In the genomic region with DNA sequence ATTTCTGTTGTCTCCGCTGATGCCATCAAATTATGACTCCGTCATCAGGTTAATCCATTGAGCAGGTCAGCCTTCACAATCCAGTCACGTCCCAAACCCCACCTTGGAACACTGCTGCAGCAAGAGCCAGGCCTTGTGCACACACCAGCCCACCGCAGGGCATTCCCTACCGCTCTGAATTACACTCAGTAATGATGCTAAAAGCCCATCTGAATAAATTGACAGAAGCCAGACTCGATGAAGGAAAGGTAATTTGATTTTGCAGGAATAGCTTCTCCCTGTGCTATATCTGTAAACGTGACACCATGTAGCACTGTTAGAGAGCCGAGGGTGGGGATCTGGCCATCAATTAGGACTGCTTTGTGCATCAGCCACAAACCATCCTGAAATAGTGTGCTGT, we compare ENCODE assay signal across 22 mouse cellular contexts. TPM values are rescaled to one million over a fixed set of nuclear protein-coding genes. Genes with fewer than 3 reads are reported as not detected.
DNase-seq lines count a peak whose midpoint lies in the region; ATAC-seq lines count a peak whose summit lies in the region.
"Had no signal": no experiment of that assay in that cellular context is flagged by ENCODE, and none has a peak within 500 bp of the region (broad histone marks: within the 10 kb centered on the region; RNA-seq: fewer than 3 reads in every experiment).

No protein-coding gene starts in this region.

- WGBS in embryonic facial prominence, embryonic 14.5 days = 91% methylated on average over 8 of the region's 8 CpGs
- 91% methylated on average over 8 of the region's 8 CpGs for WGBS in embryonic facial prominence, embryonic 10.5 days
- 94% methylated on average over 8 of the region's 8 CpGs for WGBS in forebrain, embryonic 11.5 days

- no peak overlapping the region for H3K4me3 ChIP-seq in embryonic facial prominence, embryonic 14.5 days (ENCODE audit: low read depth, low read length)
- H3K4me3 ChIP-seq in embryonic facial prominence, embryonic 10.5 days = no peak overlapping the region
- H3K4me3 ChIP-seq in forebrain, embryonic 11.5 days (ENCODE audit: low read depth, low read length) = no peak overlapping the region

- H3K4me1 ChIP-seq in embryonic facial prominence, embryonic 14.5 days (ENCODE audit: control insufficient read depth, insufficient read depth, low read length) = no peaks in the 10 kb centered on the region
- no peaks in the 10 kb centered on the region for H3K4me1 ChIP-seq in embryonic facial prominence, embryonic 10.5 days
- H3K4me1 ChIP-seq in forebrain, embryonic 11.5 days (replicated peaks; ENCODE audit: control insufficient read depth, insufficient read depth, low read length) = no peaks in the 10 kb centered on the region

- H3K27me3 ChIP-seq in embryonic facial prominence, embryonic 14.5 days (replicated peaks; ENCODE audit: control insufficient read depth, insufficient read depth, low read length) = no peaks in the 10 kb centered on the region
- H3K27me3 ChIP-seq in embryonic facial prominence, embryonic 10.5 days (replicated peaks; ENCODE audit: low read depth, poor library complexity, severe bottlenecking) = no peaks in the 10 kb centered on the region
- no peaks in the 10 kb centered on the region for H3K27me3 ChIP-seq in forebrain, embryonic 11.5 days (ENCODE audit: control insufficient read depth, insufficient read depth, low read length)
- H3K27me3 ChIP-seq: CH12.LX, Patski had no signal

- H3K27ac ChIP-seq in embryonic facial prominence, embryonic 14.5 days (replicated peaks; ENCODE audit: low read depth, low read length) = no peak overlapping the region
- H3K27ac ChIP-seq in embryonic facial prominence, embryonic 10.5 days (replicated peaks) = no peak overlapping the region
- H3K27ac ChIP-seq in forebrain, embryonic 11.5 days (ENCODE audit: low read depth, low read length) = no peak overlapping the region

- H3K4me2 ChIP-seq in embryonic facial prominence, embryonic 14.5 days (ENCODE audit: low read depth, low read length) = no peak overlapping the region
- H3K4me2 ChIP-seq in forebrain, embryonic 11.5 days (ENCODE audit: low read depth, low read length, severe bottlenecking) = no peak overlapping the region

- DNase-seq in embryonic facial prominence, embryonic 14.5 days (ENCODE audit: low spot score) = no peak
- DNase-seq in embryonic facial prominence, embryonic 10.5 days (ENCODE audit: low spot score) = no peak
- peak; percentile 1 for DNase-seq in urinary bladder, postnatal 25 days (ENCODE audit: low spot score)
- no peak for DNase-seq in urinary bladder, postnatal 4 days (ENCODE audit: low spot score in 2 of 2)
- peak; percentile 85 for DNase-seq in MN1 (ENCODE audit: low spot score)
- no peak for DNase-seq in forebrain, embryonic 11.5 days (ENCODE audit: low spot score)
- DNase-seq: adrenal gland, adult 2 months; adrenal gland, adult 8-10 months; adrenal gland, postnatal 10 days; adrenal gland, postnatal 14 days; adrenal gland, postnatal 25 days; adrenal gland, postnatal 36 days; B cell, adult 2 months; cerebellum, adult 11 months; cerebellum, adult 11-12 months; cerebellum, adult 18-20 months; cerebellum, adult 2 months had no signal

- no peaks in the 10 kb centered on the region for H3K9me3 ChIP-seq in embryonic facial prominence, embryonic 14.5 days (ENCODE audit: control insufficient read depth, low read length)
- no peaks in the 10 kb centered on the region for H3K9me3 ChIP-seq in embryonic facial prominence, embryonic 10.5 days
- no peaks in the 10 kb centered on the region for H3K9me3 ChIP-seq in forebrain, embryonic 11.5 days (ENCODE audit: control insufficient read depth, low read length)
- H3K9me3 ChIP-seq: G1E had no signal

- H3K36me3 ChIP-seq in embryonic facial prominence, embryonic 14.5 days (ENCODE audit: control insufficient read depth, insufficient read depth, low read length) = peaks cover 66% of the 10 kb centered on the region
- H3K36me3 ChIP-seq in embryonic facial prominence, embryonic 10.5 days (replicated peaks) = peaks cover 92% of the 10 kb centered on the region
- no peaks in the 10 kb centered on the region; the same call in 1 of the 2 replicates for H3K36me3 ChIP-seq in forebrain, embryonic 11.5 days (ENCODE audit: control insufficient read depth, insufficient read depth, low read length)

- H3K9ac ChIP-seq in embryonic facial prominence, embryonic 14.5 days (ENCODE audit: low read depth, low read length) = no peak overlapping the region
- no peak overlapping the region for H3K9ac ChIP-seq in forebrain, embryonic 11.5 days (ENCODE audit: low read length)

- ATAC-seq in embryonic facial prominence, embryonic 14.5 days (ENCODE audit: low read depth) = 0 out of 2 replicates have a peak, but pooled peaks have one; percentile 5
- ATAC-seq in forebrain, embryonic 11.5 days (replicated peaks; ENCODE audit: low FRiP score) = no peak
- ATAC-seq: activated CD4-positive, CD25-positive, alpha-beta regulatory T cell, adult 4 months; CD4-positive, CD25-positive, alpha-beta regulatory T cell, adult 4 months; Patski had no signal

RNA-seq across cellular contexts. Expression of a gene that starts 13.6 kb away (rescaled TPM):
- 50.7 and 61.9 TPM in 2 replicates for polyA plus RNA-seq in embryonic facial prominence, embryonic 14.5 days (2014; fragmentation: Nextera tagmentation; extraction: Ambion mirVana)
- 74.0 and 81.3 TPM in 2 replicates for polyA plus RNA-seq in embryonic facial prominence, embryonic 10.5 days (2016; fragmentation: Nextera tagmentation; extraction: Ambion mirVana)
- polyA plus RNA-seq in forebrain, embryonic 11.5 days (2014; fragmentation: Nextera tagmentation; extraction: Ambion mirVana) = 48.8 and 58.0 TPM in 2 replicates

RNA-seq across cellular contexts. Expression of a gene that starts 24.9 kb away (rescaled TPM):
- 1.3 and 1.6 TPM in 2 replicates for polyA plus RNA-seq in embryonic facial prominence, embryonic 14.5 days (2014; fragmentation: Nextera tagmentation; extraction: Ambion mirVana)
- 3.2 and 3.3 TPM in 2 replicates for polyA plus RNA-seq in embryonic facial prominence, embryonic 10.5 days (2016; fragmentation: Nextera tagmentation; extraction: Ambion mirVana)
- 1.3 TPM in 2 replicates for polyA plus RNA-seq in forebrain, embryonic 11.5 days (2014; fragmentation: Nextera tagmentation; extraction: Ambion mirVana)

RNA-seq across cellular contexts. Expression of a gene that starts 51.0 kb away (rescaled TPM):
- 51.3 and 56.0 TPM in 2 replicates for polyA plus RNA-seq in embryonic facial prominence, embryonic 14.5 days (2014; fragmentation: Nextera tagmentation; extraction: Ambion mirVana)
- 20.8 and 22.2 TPM in 2 replicates for polyA plus RNA-seq in embryonic facial prominence, embryonic 10.5 days (2016; fragmentation: Nextera tagmentation; extraction: Ambion mirVana)
- polyA plus RNA-seq in forebrain, embryonic 11.5 days (2014; fragmentation: Nextera tagmentation; extraction: Ambion mirVana) = 15.7 and 20.4 TPM in 2 replicates

Comparison
In these comparisons a context has a peak if more than half of its experiments do, and no peak if none do; other contexts are left out.
1. DNase-seq: peak in urinary bladder, postnatal 25 days (single experiment) and MN1 (single experiment); none in embryonic facial prominence, embryonic 14.5 days (single experiment), embryonic facial prominence, embryonic 10.5 days (single experiment), urinary bladder, postnatal 4 days (0 of 2) and forebrain, embryonic 11.5 days (single experiment).